Mouse (Mus musculus) forebrain, embryonic 14.5 days (tissue): Measurements from ENCODE around the gene Gmds. TPM values are rescaled to one million over a fixed set of nuclear protein-coding genes. Genes with fewer than 3 reads are reported as not detected.

Source experiments
- ATAC-seq: fragments of 200-750 bp; cut with Nextera tagmentation; 2 replicates; pipeline ENCODE4 v1.8.0; 2017; ENCODE audit warnings: mild to moderate bottlenecking, moderate library complexity
- DNase-seq: peaks from one replicate; pipeline ENCODE4 v3.0.0-alpha.2; 2015; ENCODE audit warnings: low spot score
- H3K27ac ChIP-seq: fragments of 300-500 bp; sonication (generic); 2 replicates; pipeline ENCODE4 v1.5.1; 2014; ENCODE audit warnings: low read depth, mild to moderate bottlenecking, control low read depth, low read length, moderate library complexity
- H3K27me3 ChIP-seq: fragments of 300-500 bp; sonication (generic); replicated peaks from 2 replicates; pipeline ENCODE4 v1.6.1; 2014; ENCODE audit warnings: low read length, control low read depth, mixed read lengths; ENCODE audit not compliant: control insufficient read depth, insufficient read depth
- H3K36me3 ChIP-seq: fragments of 300-500 bp; sonication (generic); 2 replicates; pipeline ENCODE4 v1.6.1; 2014; ENCODE audit warnings: low read length, control low read depth; ENCODE audit not compliant: control insufficient read depth, insufficient read depth
- H3K4me1 ChIP-seq: fragments of 300-500 bp; sonication (generic); 2 replicates; pipeline ENCODE4 v1.6.1; 2014; ENCODE audit warnings: antibody characterized with exemption, low read length, control low read depth; ENCODE audit not compliant: control insufficient read depth, insufficient read depth
- H3K4me2 ChIP-seq: fragments of 300-500 bp; sonication (generic); 2 replicates; pipeline ENCODE4 v1.6.1; 2014; ENCODE audit warnings: mild to moderate bottlenecking, control low read depth, low read length
- H3K4me3 ChIP-seq: fragments of 300-500 bp; sonication (generic); 2 replicates; pipeline ENCODE4 v1.5.1; 2014; ENCODE audit warnings: low read depth, low read length, control low read depth
- H3K9ac ChIP-seq: fragments of 300-500 bp; sonication (generic); 2 replicates; pipeline ENCODE4 v1.6.1; 2014; ENCODE audit warnings: mild to moderate bottlenecking, low read length, control low read depth, moderate library complexity
- H3K9me3 ChIP-seq: fragments of 300-500 bp; sonication (generic); replicated peaks from 2 replicates; pipeline ENCODE4 v1.6.1; 2016; ENCODE audit warnings: low read length, control low read depth, mixed read lengths; ENCODE audit not compliant: control insufficient read depth
- WGBS: fragments of 180-500 bp; shearing (Covaris S2); extraction: QIAGEN DNeasy Blood & Tissue Kit; methylation state at CpG from one replicate; pipeline ENCODE4 v1.1.7; 2014; 5-methylcytosine and 5-hydroxymethylcytosine counted together
- polyA plus RNA-seq: library from polyadenylated mRNA; unstranded; fragments of >200 nt; fragmentation: Nextera tagmentation; extraction: Ambion mirVana; gene quantifications from 2 replicates; pipeline ENCODE4 v1.2.1, GENCODE M21; 2014

The Gmds gene
- polyA plus RNA-seq, 1 experiment from 2014 or later: 31.1 TPM

DNA sequence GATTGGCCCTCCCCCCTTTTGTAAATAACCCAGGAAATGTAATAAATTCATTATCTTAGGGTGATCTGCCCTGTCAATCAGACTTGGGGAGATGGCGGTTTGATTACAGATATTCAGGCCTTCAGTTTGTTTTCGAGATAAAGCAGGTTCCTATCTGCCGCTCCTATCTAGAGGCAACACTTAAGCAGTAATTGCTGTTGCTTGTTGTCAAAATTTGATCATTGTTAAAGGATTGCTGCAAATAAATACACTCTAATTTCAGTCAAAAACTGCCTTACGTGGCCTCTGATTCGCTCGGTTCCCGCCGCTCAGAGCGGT is 528.2 kb downstream of the Gmds start:
- DNase-seq (no peak), ATAC-seq (no peak)
- 0 out of 2 replicates have a peak, but pooled peaks cover 3% of the 10 kb centered on the region for H3K4me1 ChIP-seq
- no peaks in the 10 kb centered on the region for H3K36me3 ChIP-seq
- peak overlapping the region; percentile 25 for H3K4me3 ChIP-seq
- no peak overlapping the region; the same call in 1 of the 2 replicates for H3K4me2 ChIP-seq
- H3K9me3 ChIP-seq: no peaks in the 10 kb centered on the region
- H3K27me3 ChIP-seq: peaks cover 78% of the 10 kb centered on the region
- H3K27ac ChIP-seq: no peak overlapping the region
- peak overlapping the region; percentile 50; the same call in 1 of the 2 replicates for H3K9ac ChIP-seq
- 1% methylated on average over 9 of the region's 9 CpGs for WGBS

DNA sequence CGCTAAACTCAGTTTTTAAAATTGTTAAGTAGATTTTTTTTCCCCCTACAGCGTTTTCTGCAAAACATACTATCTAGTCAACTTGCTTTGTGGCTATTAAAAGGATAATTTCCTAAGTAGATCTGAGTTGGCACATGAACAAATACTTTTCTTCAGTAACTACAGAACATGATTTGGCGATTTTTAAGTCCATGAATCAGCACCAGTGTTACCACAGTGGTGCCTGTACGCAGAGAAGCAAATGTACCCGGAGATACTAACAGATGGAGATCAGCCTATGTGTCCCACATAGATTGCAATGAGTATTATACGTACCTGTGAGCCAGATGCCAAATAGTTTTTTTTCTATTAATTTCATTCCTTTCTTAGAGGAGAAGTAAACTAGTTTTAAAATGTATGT is 528.8 kb downstream of the Gmds start:
- Histone ChIP-seq H3K9me3 (no peaks in the 10 kb centered on the region), H3K4me1 (0 out of 2 replicates have a peak, but pooled peaks cover 3% of the 10 kb centered on the region), H3K4me3 (no peak overlapping the region), H3K27ac (no peak overlapping the region), H3K27me3 (peaks cover 78% of the 10 kb centered on the region), H3K36me3 (no peaks in the 10 kb centered on the region), H3K4me2 (no peak overlapping the region), H3K9ac (no peak overlapping the region)
- 6% methylated on average over 6 of the region's 6 CpGs for WGBS
- no peak for DNase-seq
- ATAC-seq: no peak

DNA sequence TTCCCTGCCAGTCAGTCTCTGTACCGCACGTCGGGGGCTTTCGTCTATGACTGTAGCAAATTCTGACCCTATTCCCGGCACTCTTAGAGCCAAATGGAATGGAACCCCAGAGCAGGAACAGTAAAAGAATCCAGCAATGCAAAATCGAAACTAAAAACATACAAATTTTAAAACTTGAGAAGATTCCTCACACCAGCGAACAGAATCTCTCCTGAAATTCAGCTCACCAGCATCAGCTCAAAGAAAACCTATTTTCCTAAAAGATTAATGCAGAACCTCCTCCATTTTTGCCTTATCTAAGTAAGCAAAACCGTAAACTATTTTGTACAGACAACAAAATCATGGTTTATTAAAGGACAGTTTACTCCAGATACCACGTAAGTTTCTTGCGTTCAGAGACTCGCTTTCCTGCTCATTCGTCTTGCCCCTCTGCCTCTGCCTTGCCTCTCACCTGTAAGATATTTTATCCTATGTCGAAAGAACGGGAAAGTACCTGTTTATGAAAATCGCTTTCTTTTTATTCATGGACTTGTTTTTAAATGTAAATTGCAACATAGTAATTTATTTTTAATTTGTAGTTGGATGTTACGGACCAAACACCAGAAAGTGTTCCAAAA is 529.6 kb downstream of the Gmds start:
- Histone ChIP-seq H3K36me3 (no peaks in the 10 kb centered on the region), H3K27me3 (peaks cover 78% of the 10 kb centered on the region), H3K4me3 (peak overlapping the region; percentile 37), H3K4me2 (peak overlapping the region; percentile 84; the same call in 1 of the 2 replicates), H3K9ac (peak overlapping the region; percentile 54; the same call in 1 of the 2 replicates), H3K9me3 (no peaks in the 10 kb centered on the region), H3K4me1 (0 out of 2 replicates have a peak, but pooled peaks cover 3% of the 10 kb centered on the region), H3K27ac (no peak overlapping the region)
- ATAC-seq (no peak), DNase-seq (no peak)
- 5% methylated on average over 16 of the region's 16 CpGs for WGBS

DNA sequence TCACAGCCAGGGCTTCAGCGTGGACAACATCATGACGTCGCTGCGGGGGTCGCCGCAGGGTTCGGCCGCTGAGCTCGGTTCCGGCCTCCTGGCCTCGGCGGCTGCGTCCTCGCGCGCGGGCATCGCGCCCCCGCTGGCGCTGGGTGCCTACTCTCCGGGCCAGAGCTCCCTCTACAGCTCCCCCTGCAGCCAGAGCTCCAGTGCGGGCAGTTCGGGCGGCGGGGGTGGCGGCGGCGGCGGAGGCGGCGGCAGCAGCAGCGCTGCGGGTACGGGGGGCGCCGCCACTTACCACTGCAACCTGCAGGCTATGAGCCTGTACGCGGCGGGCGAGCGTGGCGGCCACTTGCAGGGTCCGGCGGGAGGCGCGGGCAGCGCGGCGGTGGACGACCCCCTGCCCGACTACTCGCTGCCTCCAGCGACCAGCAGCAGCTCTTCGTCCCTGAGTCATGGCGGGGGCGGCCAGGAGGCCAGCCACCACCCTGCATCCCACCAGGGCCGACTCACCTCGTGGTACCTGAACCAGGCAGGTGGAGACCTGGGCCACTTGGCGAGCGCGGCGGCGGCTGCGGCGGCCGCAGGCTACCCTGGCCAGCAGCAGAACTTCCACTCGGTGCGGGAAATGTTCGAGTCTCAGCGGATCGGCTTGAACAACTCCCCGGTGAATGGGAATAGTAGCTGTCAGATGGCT is 530.3 kb downstream of the Gmds start:
- Histone ChIP-seq H3K4me2 (peak overlapping the region; percentile 84; the same call in 1 of the 2 replicates), H3K27ac (peak overlapping the region; percentile 14; the same call in 1 of the 2 replicates), H3K9me3 (no peaks in the 10 kb centered on the region), H3K27me3 (peaks cover 78% of the 10 kb centered on the region), H3K4me1 (0 out of 2 replicates have a peak, but pooled peaks cover 3% of the 10 kb centered on the region), H3K9ac (peak overlapping the region; percentile 54; the same call in 1 of the 2 replicates), H3K4me3 (peak overlapping the region; percentile 37), H3K36me3 (no peaks in the 10 kb centered on the region)
- no peak for DNase-seq
- under 1% methylated on average over 69 of the region's 73 CpGs for WGBS
- ATAC-seq: 0 out of 2 replicates have a peak, but pooled peaks have one; percentile 9

DNA sequence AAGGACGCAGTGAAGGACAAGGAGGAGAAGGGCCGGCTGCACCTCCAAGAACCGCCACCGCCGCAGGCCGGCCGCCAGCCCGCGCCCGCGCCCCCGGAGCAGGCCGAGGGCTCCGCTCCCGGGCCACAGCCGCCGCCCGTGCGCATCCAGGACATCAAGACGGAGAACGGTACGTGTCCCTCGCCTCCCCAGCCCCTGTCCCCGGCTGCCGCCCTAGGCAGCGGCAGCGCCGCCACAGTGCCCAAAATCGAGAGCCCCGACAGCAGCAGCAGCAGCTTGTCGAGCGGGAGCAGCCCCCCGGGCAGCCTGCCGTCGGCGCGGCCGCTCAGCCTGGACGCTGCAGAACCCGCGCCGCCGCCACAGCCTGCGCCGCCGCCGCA is 530.8 kb downstream of the Gmds start:
- peak overlapping the region; percentile 37 for H3K4me3 ChIP-seq
- DNase-seq: no peak
- H3K9me3 ChIP-seq: no peaks in the 10 kb centered on the region
- 0% methylated on average over 44 of the region's 47 CpGs for WGBS
- peak overlapping the region; percentile 54; the same call in 1 of the 2 replicates for H3K9ac ChIP-seq
- H3K4me1 ChIP-seq: 0 out of 2 replicates have a peak, but pooled peaks cover 3% of the 10 kb centered on the region
- H3K27me3 ChIP-seq: peaks cover 77% of the 10 kb centered on the region
- H3K4me2 ChIP-seq: peak overlapping the region; percentile 84; the same call in 1 of the 2 replicates
- 0 out of 2 replicates have a peak, but pooled peaks have one; percentile 2 for ATAC-seq
- no peaks in the 10 kb centered on the region for H3K36me3 ChIP-seq
- H3K27ac ChIP-seq: 0 out of 2 replicates have a peak overlapping the region, but pooled peaks have one; percentile 14

DNA sequence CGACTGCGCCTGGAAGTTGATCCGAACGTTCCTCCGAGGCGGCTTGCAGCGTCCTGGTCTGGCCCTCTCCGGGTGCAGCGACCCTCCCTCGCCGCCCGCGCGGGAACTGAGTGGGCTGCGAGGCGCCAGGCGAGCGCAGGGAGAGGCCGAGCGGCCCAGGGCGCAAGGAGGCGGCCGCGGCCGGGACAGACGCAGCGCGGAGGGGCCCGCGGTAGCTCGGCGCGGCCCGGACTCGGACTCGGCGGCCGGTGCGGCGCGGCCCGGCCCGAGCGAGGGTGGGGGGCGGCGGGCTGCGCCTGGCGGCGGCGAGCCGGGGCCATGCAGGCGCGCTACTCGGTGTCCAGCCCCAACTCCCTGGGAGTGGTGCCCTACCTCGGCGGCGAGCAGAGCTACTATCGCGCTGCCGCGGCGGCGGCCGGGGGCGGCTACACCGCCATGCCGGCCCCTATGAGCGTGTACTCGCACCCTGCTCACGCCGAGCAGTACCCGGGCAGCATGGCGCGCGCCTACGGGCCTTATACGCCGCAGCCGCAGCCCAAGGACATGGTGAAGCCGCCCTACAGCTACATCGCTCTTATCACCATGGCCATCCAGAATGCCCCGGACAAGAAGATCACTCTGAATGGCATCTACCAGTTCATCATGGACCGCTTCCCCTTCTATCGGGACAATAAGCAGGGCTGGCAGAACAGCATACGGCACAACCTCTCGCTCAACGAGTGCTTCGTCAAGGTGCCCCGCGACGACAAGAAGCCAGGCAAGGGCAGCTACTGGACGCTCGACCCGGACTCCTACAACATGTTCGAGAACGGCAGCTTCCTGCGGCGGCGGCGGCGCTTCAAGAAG is 531.4 kb downstream of the Gmds start:
- Histone ChIP-seq H3K4me3 (peak overlapping the region; percentile 37), H3K36me3 (no peaks in the 10 kb centered on the region), H3K27me3 (peaks cover 78% of the 10 kb centered on the region), H3K4me1 (0 out of 2 replicates have a peak, but pooled peaks cover 3% of the 10 kb centered on the region), H3K9me3 (no peaks in the 10 kb centered on the region), H3K27ac (peak overlapping the region; percentile 55; the same call in 1 of the 2 replicates), H3K4me2 (peak overlapping the region; percentile 84), H3K9ac (peak overlapping the region; percentile 54)
- ATAC-seq: peak; percentile 27
- under 1% methylated on average over 80 of the region's 101 CpGs for WGBS
- no peak for DNase-seq

DNA sequence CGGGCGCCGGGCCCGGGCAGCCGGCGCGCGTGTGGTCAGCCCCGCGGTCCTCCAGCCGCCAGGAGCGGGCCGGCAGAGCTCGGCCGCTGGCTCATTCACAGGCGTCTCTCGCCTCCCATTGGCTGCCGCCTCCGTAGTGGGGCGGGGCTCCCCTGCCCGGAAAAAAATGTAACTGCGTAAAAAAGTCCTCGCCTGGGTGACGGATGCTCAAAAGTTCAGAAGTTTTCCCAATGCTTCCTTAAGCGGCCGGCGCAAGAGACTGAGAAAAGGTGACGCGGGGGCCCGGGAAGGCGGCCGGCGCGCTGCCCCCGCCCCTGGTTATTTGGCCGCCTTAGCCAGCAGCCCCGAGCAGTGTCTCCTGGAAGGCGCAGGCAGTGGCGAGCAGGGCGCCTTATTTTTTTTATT is 532.1 kb downstream of the Gmds start, which contains the start of gene Foxc1:
Gene Foxc1 (plus strand): TSS at position 206 of the 405 bp plus-strand sequence.
- 0% methylated on average over 25 of the region's 40 CpGs for WGBS
- Histone ChIP-seq H3K27me3 (peaks cover 80% of the 10 kb centered on the region), H3K36me3 (no peaks in the 10 kb centered on the region), H3K4me2 (peak within 1 kb of the TSS; percentile 84), H3K27ac (peak within 1 kb of the TSS; percentile 55; the same call in 1 of the 2 replicates), H3K9ac (peak within 1 kb of the TSS; percentile 54), H3K4me3 (peak within 1 kb of the TSS; percentile 37), H3K9me3 (no peaks in the 10 kb centered on the region), H3K4me1 (peaks cover 7% of the 10 kb centered on the region; the same call in 1 of the 2 replicates)
- DNase-seq (peak; percentile 81), ATAC-seq (peak; percentile 81)

DNA sequence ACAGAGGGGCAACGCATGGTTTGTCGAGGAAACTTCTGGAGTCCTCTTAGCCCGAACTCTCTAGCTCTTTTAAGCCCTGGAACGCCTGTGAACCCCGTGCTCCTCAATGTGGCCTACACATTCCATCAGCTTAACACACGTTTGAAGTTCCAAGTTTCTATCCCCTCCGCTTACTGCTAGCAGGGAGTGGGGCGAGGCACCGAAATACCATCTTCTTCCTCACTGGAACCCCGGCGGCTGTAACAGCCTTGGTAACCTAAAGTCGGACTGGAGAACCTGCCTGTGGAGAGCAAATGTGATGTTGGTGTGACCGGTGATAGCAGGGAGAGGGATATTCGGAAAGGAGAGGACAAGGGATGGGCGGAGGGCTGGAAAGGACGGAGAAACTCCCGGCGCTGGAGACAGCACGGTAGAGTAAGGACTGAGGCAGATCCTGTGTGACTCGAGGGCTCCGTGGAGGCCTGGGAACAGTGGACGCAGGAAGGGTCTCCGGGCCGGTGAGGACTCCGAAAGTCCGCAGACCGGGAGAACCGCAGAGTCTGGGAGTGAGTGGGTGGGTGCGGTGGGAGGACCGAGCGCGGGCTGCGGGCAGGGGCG is 532.6 kb downstream of the Gmds start:
- Histone ChIP-seq H3K27me3 (peaks cover 81% of the 10 kb centered on the region), H3K4me2 (peak overlapping the region; percentile 84), H3K36me3 (no peaks in the 10 kb centered on the region), H3K27ac (no peak overlapping the region), H3K9me3 (no peaks in the 10 kb centered on the region), H3K9ac (peak overlapping the region; percentile 30; the same call in 1 of the 2 replicates), H3K4me1 (peaks cover 7% of the 10 kb centered on the region; the same call in 1 of the 2 replicates), H3K4me3 (peak overlapping the region; percentile 37)
- ATAC-seq: peak; percentile 32; the same call in 1 of the 2 replicates
- WGBS: under 1% methylated on average over 32 of the region's 34 CpGs
- no peak for DNase-seq
